Mouse (Mus musculus) forebrain, embryonic 15.5 days (tissue): ENCODE measurements around the gene Ciz1. TPM values are rescaled to one million over a fixed set of nuclear protein-coding genes. Genes with fewer than 3 reads are reported as not detected.

Source experiments
- ATAC-seq: fragments of 200-750 bp; cut with Nextera tagmentation; replicated peaks from 2 replicates; pipeline ENCODE4 v1.8.0; 2017; ENCODE audit warnings: mild to moderate bottlenecking, moderate TSS enrichment, moderate library complexity
- H3K27ac ChIP-seq: fragments of 300-500 bp; sonication (generic); replicated peaks from 2 replicates; pipeline ENCODE4 v1.5.1; 2015; ENCODE audit warnings: mild to moderate bottlenecking, inconsistent platforms
- H3K27me3 ChIP-seq: fragments of 300-500 bp; sonication (generic); 2 replicates; pipeline ENCODE4 v1.6.1; 2015; ENCODE audit warnings: inconsistent platforms
- H3K36me3 ChIP-seq: fragments of 300-500 bp; sonication (generic); 2 replicates; pipeline ENCODE4 v1.6.1; 2015; ENCODE audit warnings: mild to moderate bottlenecking, inconsistent platforms
- H3K4me1 ChIP-seq: fragments of 300-500 bp; sonication (generic); 2 replicates; pipeline ENCODE4 v1.6.1; 2015; ENCODE audit warnings: inconsistent platforms
- H3K4me2 ChIP-seq: fragments of 300-500 bp; sonication (generic); replicated peaks from 2 replicates; pipeline ENCODE4 v1.6.1; 2015; ENCODE audit warnings: mild to moderate bottlenecking, inconsistent platforms
- H3K4me3 ChIP-seq: fragments of 300-500 bp; sonication (generic); 2 replicates; pipeline ENCODE4 v1.5.1; 2015; ENCODE audit warnings: mild to moderate bottlenecking, inconsistent platforms
- H3K9ac ChIP-seq: fragments of 300-500 bp; sonication (generic); replicated peaks from 2 replicates; pipeline ENCODE4 v1.6.1; 2015; ENCODE audit warnings: mild to moderate bottlenecking, inconsistent platforms
- H3K9me3 ChIP-seq: fragments of 300-500 bp; sonication (generic); 2 replicates; pipeline ENCODE4 v1.6.1; 2016; ENCODE audit warnings: inconsistent platforms
- whole genome bisulfite sequencing: fragments of 180-500 bp; shearing (Covaris S2); methylation state at CpG from one replicate; pipeline ENCODE4 v1.1.7; 2015; ENCODE audit warnings: mixed read lengths; 5-methylcytosine and 5-hydroxymethylcytosine counted together
- polyA plus RNA-seq: library from polyadenylated mRNA; unstranded; fragments of >200 nt; fragmentation: Nextera tagmentation; extraction: Ambion mirVana; gene quantifications from 2 replicates; pipeline ENCODE4 v1.2.1, GENCODE M21; 2015

The Ciz1 gene
- polyA plus RNA-seq, 1 experiment from 2014 or later = 55.3 TPM

- H3K36me3 ChIP-seq = peaks cover 18% of the 10 kb centered on the region
- H3K27me3 ChIP-seq = no peaks in the 10 kb centered on the region
- 1% methylated on average over 47 of the region's 56 CpGs for WGBS
- H3K4me1 ChIP-seq = peaks cover 15% of the 10 kb centered on the region
- no peak overlapping the region for H3K27ac ChIP-seq
- no peaks in the 10 kb centered on the region for H3K9me3 ChIP-seq
- peak overlapping the region; percentile 78 for H3K4me2 ChIP-seq
- H3K4me3 ChIP-seq = peak overlapping the region; percentile 45
- peak overlapping the region; percentile 44 for H3K9ac ChIP-seq
- ATAC-seq = peak; percentile 66
Observed at GRCm38 (mm10) chr2:32312318-32312964, 39.7 kb upstream of the Ciz1 start.

- ATAC-seq = no peak
- Histone ChIP-seq H3K27ac (no peak overlapping the region), H3K9me3 (no peaks in the 10 kb centered on the region), H3K9ac (no peak overlapping the region), H3K36me3 (peaks cover 4% of the 10 kb centered on the region; the same call in 1 of the 2 replicates), H3K4me3 (no peak overlapping the region), H3K4me2 (no peak overlapping the region), H3K27me3 (no peaks in the 10 kb centered on the region), H3K4me1 (peaks cover 27% of the 10 kb centered on the region)
- WGBS = 93% methylated on average over 14 of the region's 14 CpGs
Observed at GRCm38 (mm10) chr2:32314831-32315230, 37.3 kb upstream of the Ciz1 start.

- Histone ChIP-seq H3K9me3 (no peaks in the 10 kb centered on the region), H3K27ac (no peak overlapping the region), H3K4me2 (no peak overlapping the region), H3K36me3 (peaks cover 4% of the 10 kb centered on the region; the same call in 1 of the 2 replicates), H3K4me1 (peaks cover 27% of the 10 kb centered on the region), H3K27me3 (no peaks in the 10 kb centered on the region), H3K9ac (no peak overlapping the region), H3K4me3 (no peak overlapping the region)
- no peak for ATAC-seq
- WGBS = 22% methylated on average over 8 of the region's 8 CpGs
Observed at GRCm38 (mm10) chr2:32315751-32316150, 36.4 kb upstream of the Ciz1 start.

- Histone ChIP-seq H3K4me1 (peaks cover 24% of the 10 kb centered on the region), H3K9ac (no peak overlapping the region), H3K27me3 (no peaks in the 10 kb centered on the region), H3K36me3 (peaks cover 4% of the 10 kb centered on the region; the same call in 1 of the 2 replicates), H3K4me2 (no peak overlapping the region), H3K27ac (no peak overlapping the region), H3K9me3 (no peaks in the 10 kb centered on the region), H3K4me3 (no peak overlapping the region)
- WGBS = 74% methylated on average over 20 of the region's 20 CpGs
- ATAC-seq = no peak
Observed at GRCm38 (mm10) chr2:32316887-32317656, 35.1 kb upstream of the Ciz1 start.

- ATAC-seq = peak; percentile 23
- Histone ChIP-seq H3K4me1 (peaks cover 25% of the 10 kb centered on the region), H3K4me3 (peak overlapping the region; percentile 10; the same call in 1 of the 2 replicates), H3K36me3 (peaks cover 4% of the 10 kb centered on the region; the same call in 1 of the 2 replicates), H3K9ac (0 out of 2 replicates have a peak overlapping the region, but pooled peaks have one; percentile 7), H3K27me3 (no peaks in the 10 kb centered on the region), H3K4me2 (peak overlapping the region; percentile 28), H3K27ac (no peak overlapping the region), H3K9me3 (no peaks in the 10 kb centered on the region)
- 15% methylated on average over 17 of the region's 19 CpGs for WGBS
Observed at GRCm38 (mm10) chr2:32317791-32318417, 34.2 kb upstream of the Ciz1 start.

- no peak overlapping the region for H3K9ac ChIP-seq
- ATAC-seq = no peak
- WGBS = 76% methylated on average over 14 of the region's 14 CpGs
- no peak overlapping the region for H3K27ac ChIP-seq
- H3K27me3 ChIP-seq = no peaks in the 10 kb centered on the region
- peaks cover 4% of the 10 kb centered on the region; the same call in 1 of the 2 replicates for H3K36me3 ChIP-seq
- peaks cover 31% of the 10 kb centered on the region for H3K4me1 ChIP-seq
- H3K9me3 ChIP-seq = no peaks in the 10 kb centered on the region
- H3K4me2 ChIP-seq = peak overlapping the region; percentile 28; the same call in 1 of the 2 replicates
- no peak overlapping the region for H3K4me3 ChIP-seq
Observed at GRCm38 (mm10) chr2:32318709-32319585, 33.2 kb upstream of the Ciz1 start.

- no peak overlapping the region for H3K27ac ChIP-seq
- peaks cover 31% of the 10 kb centered on the region for H3K4me1 ChIP-seq
- H3K36me3 ChIP-seq = peaks cover 2% of the 10 kb centered on the region; the same call in 1 of the 2 replicates
- no peak for ATAC-seq
- no peaks in the 10 kb centered on the region for H3K9me3 ChIP-seq
- H3K4me2 ChIP-seq = no peak overlapping the region
- WGBS = 68% methylated on average over 9 of the region's 9 CpGs
- H3K4me3 ChIP-seq = no peak overlapping the region
- no peak overlapping the region for H3K9ac ChIP-seq
- no peaks in the 10 kb centered on the region for H3K27me3 ChIP-seq
Observed at GRCm38 (mm10) chr2:32319586-32320580, 32.2 kb upstream of the Ciz1 start.

GRCm38 (mm10) chr2:32320721-32321120 is 31.4 kb upstream of the Ciz1 start:
- no peaks in the 10 kb centered on the region; the same call in 1 of the 2 replicates for H3K36me3 ChIP-seq
- no peaks in the 10 kb centered on the region for H3K9me3 ChIP-seq
- H3K27ac ChIP-seq = no peak overlapping the region
- no peak overlapping the region for H3K4me2 ChIP-seq
- no peak overlapping the region for H3K9ac ChIP-seq
- ATAC-seq = no peak
- 75% methylated on average over 11 of the region's 11 CpGs for WGBS
- peaks cover 31% of the 10 kb centered on the region for H3K4me1 ChIP-seq
- no peaks in the 10 kb centered on the region for H3K27me3 ChIP-seq
- H3K4me3 ChIP-seq = no peak overlapping the region

- Histone ChIP-seq H3K4me1 (peaks cover 31% of the 10 kb centered on the region), H3K9ac (no peak overlapping the region), H3K4me2 (no peak overlapping the region), H3K4me3 (no peak overlapping the region), H3K27ac (peak overlapping the region; percentile 86), H3K9me3 (no peaks in the 10 kb centered on the region), H3K27me3 (no peaks in the 10 kb centered on the region), H3K36me3 (no peaks in the 10 kb centered on the region; the same call in 1 of the 2 replicates)
- WGBS = 79% methylated on average over 9 of the region's 9 CpGs
- ATAC-seq = no peak
Observed at GRCm38 (mm10) chr2:32321591-32322298, 30.4 kb upstream of the Ciz1 start.
